ENCODE assay signal across 28 mouse cellular contexts in the genomic region with DNA sequence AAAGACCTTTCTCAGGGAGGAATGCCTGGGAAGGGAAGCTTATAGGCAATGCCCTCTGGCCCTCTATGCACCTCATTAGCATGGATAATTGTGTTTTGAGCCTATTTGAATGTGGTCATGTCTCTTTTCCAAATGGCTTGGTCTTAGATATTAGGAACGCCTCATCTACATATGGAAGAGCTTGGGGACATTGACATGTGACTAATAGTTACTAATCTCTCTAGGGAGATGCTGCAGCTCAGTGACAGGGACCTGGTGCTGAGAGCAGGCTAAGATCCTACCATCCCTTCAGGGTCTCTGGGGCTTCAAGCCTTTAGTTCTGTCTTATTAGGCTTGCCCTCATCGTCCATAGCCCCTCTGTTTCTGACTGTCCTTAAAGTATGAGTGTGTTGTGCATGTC.
"Had no signal": no experiment of that assay in that cellular context is flagged by ENCODE, and none has a peak within 500 bp of the region (broad histone marks: within the 10 kb centered on the region; RNA-seq: fewer than 3 reads in every experiment).

No protein-coding gene starts in this region.

- H3K27ac ChIP-seq: embryonic facial prominence, embryonic 10.5 days; embryonic facial prominence, embryonic 12.5 days; embryonic facial prominence, embryonic 13.5 days; embryonic facial prominence, embryonic 15.5 days; forebrain, embryonic 10.5 days; forebrain, embryonic 12.5 days; forebrain, embryonic 13.5 days; forebrain, embryonic 15.5 days; gastrocnemius, adult 2 months had no signal

- H3K4me1 ChIP-seq: embryonic facial prominence, embryonic 10.5 days; embryonic facial prominence, embryonic 12.5 days; embryonic facial prominence, embryonic 13.5 days; embryonic facial prominence, embryonic 15.5 days; forebrain, embryonic 10.5 days; forebrain, embryonic 12.5 days; forebrain, embryonic 13.5 days; forebrain, embryonic 15.5 days had no signal

- H3K4me3 ChIP-seq: embryonic facial prominence, embryonic 10.5 days; embryonic facial prominence, embryonic 12.5 days; embryonic facial prominence, embryonic 13.5 days; embryonic facial prominence, embryonic 15.5 days; erythroblast, embryonic 14.5 days; forebrain, embryonic 10.5 days; forebrain, embryonic 12.5 days; forebrain, embryonic 13.5 days; forebrain, embryonic 15.5 days; gastrocnemius, adult 2 months had no signal

- H3K9me3 ChIP-seq: embryonic facial prominence, embryonic 10.5 days; embryonic facial prominence, embryonic 12.5 days; embryonic facial prominence, embryonic 13.5 days; embryonic facial prominence, embryonic 15.5 days; forebrain, embryonic 10.5 days; forebrain, embryonic 12.5 days; forebrain, embryonic 13.5 days; forebrain, embryonic 15.5 days had no signal

- H3K36me3 ChIP-seq: embryonic facial prominence, embryonic 10.5 days; embryonic facial prominence, embryonic 12.5 days; embryonic facial prominence, embryonic 13.5 days; embryonic facial prominence, embryonic 15.5 days; forebrain, embryonic 10.5 days; forebrain, embryonic 12.5 days; forebrain, embryonic 15.5 days had no signal

- H3K27me3 ChIP-seq: embryonic facial prominence, embryonic 12.5 days; embryonic facial prominence, embryonic 13.5 days; embryonic facial prominence, embryonic 15.5 days; forebrain, embryonic 12.5 days; forebrain, embryonic 13.5 days; forebrain, embryonic 15.5 days had no signal

- H3K9ac ChIP-seq: embryonic facial prominence, embryonic 12.5 days; embryonic facial prominence, embryonic 13.5 days; embryonic facial prominence, embryonic 15.5 days; forebrain, embryonic 12.5 days; forebrain, embryonic 13.5 days; forebrain, embryonic 15.5 days; forebrain, postnatal 0 days had no signal

- ATAC-seq: forebrain, embryonic 13.5 days; forebrain, embryonic 14.5 days; forebrain, embryonic 15.5 days; forebrain, embryonic 16.5 days; forebrain, postnatal 0 days had no signal

- DNase-seq: cerebellum, adult 18-20 months; cerebellum, adult 2 months; cerebellum, adult 8-10 months; cerebellum, adult 9-10 months; cerebellum, adult 9-11 months; cerebellum, postnatal 10 days; cerebellum, postnatal 14 days; cerebellum, postnatal 25 days; cerebellum, postnatal 36 days; embryo, embryonic 11 days; forebrain, postnatal 0 days; gastrocnemius, adult 2 months; gastrocnemius, postnatal 10 days; gastrocnemius, postnatal 14 days; gastrocnemius, postnatal 25 days; gastrocnemius, postnatal 36 days; heart, adult 11 months had no signal

- H3K4me2 ChIP-seq: embryonic facial prominence, embryonic 12.5 days; embryonic facial prominence, embryonic 13.5 days; embryonic facial prominence, embryonic 15.5 days; forebrain, embryonic 12.5 days; forebrain, embryonic 13.5 days; forebrain, embryonic 15.5 days had no signal
